Mouse (Mus musculus) limb, embryonic 13.5 days (tissue): ENCODE data around the gene Rnf144a. TPM values are rescaled to one million over a fixed set of nuclear protein-coding genes. Genes with fewer than 3 reads are reported as not detected.

ENCODE experiments used
- ATAC-seq: fragments of 200-750 bp; cut with Nextera tagmentation; 2 replicates; pipeline ENCODE4 v1.8.0; 2017; ENCODE audit warnings: low read depth, moderate number of reproducible peaks, moderate TSS enrichment; ENCODE audit not compliant: low FRiP score
- H3K27ac ChIP-seq: fragments of 300-500 bp; sonication (generic); 2 replicates; pipeline ENCODE4 v1.5.1; 2015; ENCODE audit warnings: inconsistent platforms, mild to moderate bottlenecking, moderate library complexity
- H3K27me3 ChIP-seq: fragments of 300-500 bp; sonication (generic); 2 replicates; pipeline ENCODE4 v1.6.1; 2015; ENCODE audit warnings: mild to moderate bottlenecking, inconsistent platforms
- H3K36me3 ChIP-seq: fragments of 300-500 bp; sonication (generic); 2 replicates; pipeline ENCODE4 v1.6.1; 2015; ENCODE audit warnings: inconsistent platforms, mild to moderate bottlenecking, moderate library complexity
- H3K4me1 ChIP-seq: fragments of 300-500 bp; sonication (generic); 2 replicates; pipeline ENCODE4 v1.6.1; 2015; ENCODE audit warnings: inconsistent platforms
- H3K4me2 ChIP-seq: fragments of 300-500 bp; sonication (generic); replicated peaks from 2 replicates; pipeline ENCODE4 v1.6.1; 2015; ENCODE audit warnings: inconsistent platforms, mild to moderate bottlenecking, moderate library complexity
- H3K4me3 ChIP-seq: fragments of 300-500 bp; sonication (generic); 2 replicates; pipeline ENCODE4 v1.5.1; 2015; ENCODE audit warnings: moderate library complexity, mild to moderate bottlenecking, inconsistent platforms
- H3K9ac ChIP-seq: fragments of 300-500 bp; sonication (generic); 2 replicates; pipeline ENCODE4 v1.6.1; 2015; ENCODE audit warnings: mild to moderate bottlenecking, inconsistent platforms
- H3K9me3 ChIP-seq: fragments of 300-500 bp; sonication (generic); 2 replicates; pipeline ENCODE4 v1.6.1; 2016; ENCODE audit warnings: inconsistent platforms
- WGBS: fragments of 180-500 bp; shearing (Covaris S2); methylation state at CpG from one replicate; pipeline ENCODE4 v1.1.7; 2015; 5-methylcytosine and 5-hydroxymethylcytosine counted together
- polyA plus RNA-seq: library from polyadenylated mRNA; unstranded; fragments of >200 nt; fragmentation: Nextera tagmentation; extraction: Ambion mirVana; gene quantifications from 2 replicates; pipeline ENCODE4 v1.2.1, GENCODE M21; 2015

Gene Rnf144a
- polyA plus RNA-seq, 1 experiment from 2014 or later: 60.6 TPM

DNA sequence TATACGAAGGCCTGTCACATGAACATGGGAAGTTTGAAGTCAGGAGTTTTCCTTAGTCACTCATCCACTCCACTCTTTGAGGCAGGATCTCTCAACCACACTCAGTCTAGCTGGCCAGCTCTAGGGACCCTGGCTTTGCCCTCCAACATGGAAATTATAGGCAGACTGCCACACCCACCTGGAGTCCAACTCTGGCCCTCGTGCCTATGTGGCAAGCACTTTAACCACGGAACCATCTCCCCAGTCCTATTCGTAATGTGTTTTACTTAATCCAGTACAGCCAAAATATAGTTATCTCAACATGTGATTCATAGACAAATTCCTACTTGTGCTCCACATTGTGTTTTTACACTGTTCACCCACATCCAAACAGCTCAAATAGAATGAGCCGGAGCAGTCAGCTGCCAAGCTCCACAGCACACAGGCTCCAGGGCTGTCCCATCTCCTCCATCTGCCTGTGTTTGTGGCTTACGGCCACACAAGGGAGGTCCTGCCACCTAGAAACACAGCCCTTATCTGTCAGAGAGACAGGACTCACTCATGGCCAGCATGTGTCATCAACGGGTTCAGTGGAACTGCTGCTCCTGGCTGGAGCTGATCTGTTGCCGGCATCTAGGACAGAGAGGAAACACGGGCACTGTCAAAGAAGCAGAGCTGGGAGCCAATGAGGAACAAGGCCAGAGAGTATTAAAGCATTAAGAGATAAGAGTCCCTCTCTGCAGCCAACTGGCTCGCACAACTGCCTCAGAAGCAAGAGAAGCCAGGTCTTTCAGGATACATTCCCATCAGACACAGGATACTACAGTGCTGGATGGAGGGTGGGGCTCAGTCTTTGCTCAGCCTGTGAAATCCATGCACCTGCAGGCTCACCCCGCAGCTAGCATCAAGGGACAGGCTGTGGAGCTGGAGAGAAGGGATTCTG, 10.0 kb downstream of the Rnf144a start:
- peak overlapping the region; percentile 79 for H3K27ac ChIP-seq
- no peaks in the 10 kb centered on the region for H3K9me3 ChIP-seq
- H3K4me3 ChIP-seq: no peak overlapping the region
- H3K36me3 ChIP-seq: peaks cover 46% of the 10 kb centered on the region
- WGBS: 83% methylated on average over 11 of the region's 11 CpGs
- no peaks in the 10 kb centered on the region for H3K27me3 ChIP-seq
- H3K9ac ChIP-seq: no peak overlapping the region
- peaks cover 79% of the 10 kb centered on the region for H3K4me1 ChIP-seq
- ATAC-seq: no peak
- peak overlapping the region; percentile 27 for H3K4me2 ChIP-seq

DNA sequence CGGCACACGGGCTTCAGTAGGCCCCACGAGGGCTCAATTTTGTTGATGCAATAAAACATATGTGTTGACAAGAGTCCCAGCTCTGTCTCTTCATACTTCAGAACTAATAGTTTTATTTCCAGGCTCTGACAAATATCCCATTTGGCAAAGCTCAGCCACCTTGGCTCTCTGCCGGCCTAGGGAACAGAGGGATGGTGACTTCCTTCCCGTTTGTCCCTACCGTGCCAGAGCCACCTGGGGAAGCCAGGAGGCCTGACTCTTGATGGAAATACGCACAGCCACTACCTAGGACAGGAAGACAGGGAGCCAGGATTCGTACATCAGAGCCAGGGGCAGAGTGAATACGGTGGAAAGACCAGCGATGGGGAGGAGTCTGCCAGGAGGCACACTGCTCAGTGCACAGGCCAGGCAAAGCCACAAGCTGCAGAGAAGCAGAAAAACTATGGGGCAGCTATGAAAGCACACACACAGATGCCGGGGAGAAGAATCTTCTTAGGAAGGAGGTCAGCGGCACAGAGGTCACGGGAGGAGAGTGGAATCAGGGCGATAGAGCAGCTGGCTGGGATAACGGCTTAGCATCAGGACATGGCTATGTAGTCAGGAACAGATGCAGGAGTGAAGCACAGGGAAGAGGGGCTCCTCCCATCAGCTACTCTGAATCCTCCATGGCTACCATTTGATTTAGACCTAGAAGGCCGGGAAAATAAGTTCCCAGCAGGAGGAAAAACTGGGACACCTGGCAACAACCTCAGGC, 11.5 kb downstream of the Rnf144a start:
- Histone ChIP-seq H3K9ac (no peak overlapping the region), H3K4me2 (no peak overlapping the region), H3K9me3 (no peaks in the 10 kb centered on the region), H3K27ac (no peak overlapping the region), H3K36me3 (peaks cover 33% of the 10 kb centered on the region), H3K4me3 (no peak overlapping the region), H3K4me1 (peaks cover 75% of the 10 kb centered on the region), H3K27me3 (no peaks in the 10 kb centered on the region)
- no peak for ATAC-seq
- 78% methylated on average over 16 of the region's 16 CpGs for WGBS

DNA sequence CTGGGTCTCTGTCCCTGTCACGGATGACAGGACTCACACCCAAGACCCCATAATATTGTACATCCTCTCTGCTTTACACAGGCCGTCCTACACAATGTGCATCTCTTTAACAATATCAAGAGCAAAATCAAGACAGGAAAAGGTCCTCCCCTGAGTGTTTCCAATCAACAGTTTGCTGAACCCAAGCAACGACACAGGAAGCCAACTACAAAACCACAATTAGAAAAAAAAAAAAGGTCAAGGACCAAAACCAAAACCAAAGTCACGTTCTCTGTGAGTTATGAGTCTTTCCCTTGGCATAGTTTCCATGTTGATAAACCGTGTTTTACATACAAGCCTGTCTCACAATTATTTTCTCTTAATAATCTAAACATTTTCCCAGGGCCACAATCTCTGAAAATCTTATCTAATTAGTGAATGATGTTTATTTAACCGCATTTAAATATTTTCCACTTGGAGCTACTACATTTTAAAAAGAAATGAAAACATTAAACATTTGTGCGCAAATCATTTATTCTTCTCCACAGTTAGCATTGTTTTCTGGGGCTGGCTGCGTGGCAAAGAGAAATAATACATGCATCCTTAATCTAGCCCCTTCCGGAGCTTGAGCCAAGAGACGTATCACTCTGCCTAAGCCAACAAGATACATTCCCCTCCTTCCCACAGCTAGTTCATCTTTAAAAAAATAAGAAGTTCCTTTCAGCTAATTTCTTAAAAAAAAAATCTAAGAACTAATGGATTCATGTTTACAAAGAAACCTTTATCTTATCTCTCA, 13.2 kb downstream of the Rnf144a start:
- no peak overlapping the region for H3K9ac ChIP-seq
- ATAC-seq: no peak
- no peak overlapping the region for H3K4me2 ChIP-seq
- no peaks in the 10 kb centered on the region for H3K27me3 ChIP-seq
- 79% methylated on average over 10 of the region's 10 CpGs for WGBS
- H3K9me3 ChIP-seq: no peaks in the 10 kb centered on the region
- H3K4me1 ChIP-seq: peaks cover 64% of the 10 kb centered on the region
- peaks cover 27% of the 10 kb centered on the region for H3K36me3 ChIP-seq
- no peak overlapping the region for H3K27ac ChIP-seq
- no peak overlapping the region for H3K4me3 ChIP-seq

DNA sequence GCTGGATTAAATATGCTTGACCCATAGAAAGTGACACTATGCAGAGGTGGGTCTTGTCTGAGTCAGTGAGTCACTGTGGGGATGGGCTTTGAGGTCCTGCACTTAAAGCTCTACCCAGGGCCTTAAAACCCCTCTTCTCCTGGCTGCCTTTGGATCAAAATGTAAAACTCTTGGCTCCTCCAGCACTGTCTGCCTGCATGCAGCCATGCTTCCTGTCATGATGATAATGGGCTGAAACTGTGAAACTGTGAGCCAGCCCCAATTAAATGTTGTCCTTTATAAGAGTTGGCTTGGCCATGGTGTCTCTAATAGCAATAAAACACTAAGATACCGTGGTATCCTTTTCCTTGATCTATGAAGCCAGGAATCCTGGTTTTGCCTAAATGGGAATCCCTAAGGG, 13.8 kb downstream of the Rnf144a start:
- Histone ChIP-seq H3K27ac (0 out of 2 replicates have a peak overlapping the region, but pooled peaks have one; percentile 6), H3K4me1 (peaks cover 60% of the 10 kb centered on the region), H3K36me3 (peaks cover 29% of the 10 kb centered on the region), H3K27me3 (no peaks in the 10 kb centered on the region), H3K9ac (no peak overlapping the region), H3K9me3 (no peaks in the 10 kb centered on the region), H3K4me3 (no peak overlapping the region), H3K4me2 (no peak overlapping the region)
- ATAC-seq: no peak
- 65% methylated on average over 1 of the region's 1 CpGs for WGBS

DNA sequence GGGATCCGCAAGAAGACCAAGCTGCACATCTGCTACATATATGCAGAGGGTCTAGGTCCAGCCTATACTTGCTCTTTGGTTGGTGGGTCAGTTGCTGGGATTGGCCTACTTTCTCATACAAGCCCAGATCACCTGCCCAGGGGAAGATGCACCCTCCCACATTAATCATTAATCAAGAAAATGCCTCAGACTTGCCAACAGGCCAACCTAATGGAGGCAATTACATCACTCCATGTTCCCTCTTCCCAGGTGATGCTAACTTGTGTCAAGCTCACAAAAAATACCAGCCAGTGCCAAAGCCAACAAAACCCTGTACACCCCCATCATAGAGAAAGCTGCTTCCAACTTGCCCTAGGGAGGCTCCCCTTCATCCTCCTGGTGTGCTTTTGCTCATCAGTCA, 14.3 kb downstream of the Rnf144a start:
- H3K27me3 ChIP-seq: no peaks in the 10 kb centered on the region
- 91% methylated on average over 1 of the region's 1 CpGs for WGBS
- ATAC-seq: no peak
- no peaks in the 10 kb centered on the region for H3K9me3 ChIP-seq
- H3K4me2 ChIP-seq: no peak overlapping the region
- no peak overlapping the region for H3K27ac ChIP-seq
- no peak overlapping the region for H3K9ac ChIP-seq
- H3K4me1 ChIP-seq: peaks cover 60% of the 10 kb centered on the region
- H3K4me3 ChIP-seq: no peak overlapping the region
- peaks cover 29% of the 10 kb centered on the region for H3K36me3 ChIP-seq

DNA sequence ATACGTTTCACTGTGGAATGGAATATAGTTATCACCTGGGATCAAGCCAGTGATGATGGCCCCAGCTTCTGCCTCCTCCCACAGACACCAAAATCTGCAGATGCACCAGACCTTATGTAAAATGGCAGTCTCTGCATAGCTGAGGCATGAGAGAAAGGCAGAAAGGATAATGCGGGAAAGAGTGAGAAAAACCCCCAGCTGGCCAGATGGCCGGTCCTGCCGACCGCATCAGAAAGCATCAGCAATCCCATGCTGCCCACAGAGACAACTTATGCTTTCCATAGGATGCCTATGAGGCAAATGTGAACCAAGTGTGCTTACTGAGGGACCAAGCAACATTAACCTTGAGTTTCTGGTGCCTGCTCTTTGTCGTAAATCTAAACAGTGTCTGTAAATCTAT, 15.7 kb downstream of the Rnf144a start:
- H3K4me1 ChIP-seq: peaks cover 59% of the 10 kb centered on the region
- H3K27me3 ChIP-seq: no peaks in the 10 kb centered on the region
- WGBS: 89% methylated on average over 6 of the region's 6 CpGs
- no peak overlapping the region for H3K4me2 ChIP-seq
- H3K9me3 ChIP-seq: no peaks in the 10 kb centered on the region
- no peak overlapping the region for H3K4me3 ChIP-seq
- H3K9ac ChIP-seq: no peak overlapping the region
- ATAC-seq: no peak
- peaks cover 22% of the 10 kb centered on the region for H3K36me3 ChIP-seq
- no peak overlapping the region for H3K27ac ChIP-seq

DNA sequence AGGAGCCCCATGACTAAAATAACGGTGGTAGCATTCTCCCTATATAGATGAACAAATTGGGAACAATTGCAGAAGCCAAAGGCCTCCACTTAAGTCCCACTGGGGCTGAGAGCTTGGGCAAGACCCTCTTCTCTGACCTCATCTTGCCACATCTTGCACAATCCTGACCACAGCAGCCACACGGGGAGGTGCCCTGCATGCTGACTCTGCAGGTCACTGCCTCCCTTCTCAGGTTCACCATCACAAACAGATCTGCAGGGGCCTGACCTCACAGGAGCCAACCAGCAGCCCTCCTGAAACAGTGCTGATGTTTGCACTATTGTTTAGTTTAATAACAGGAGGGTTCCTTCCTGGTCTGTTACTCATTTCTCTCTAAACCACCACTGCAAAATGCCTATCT, 16.5 kb downstream of the Rnf144a start:
- peaks cover 15% of the 10 kb centered on the region for H3K36me3 ChIP-seq
- ATAC-seq: no peak
- no peak overlapping the region for H3K27ac ChIP-seq
- H3K4me3 ChIP-seq: no peak overlapping the region
- 57% methylated on average over 2 of the region's 2 CpGs for WGBS
- H3K4me2 ChIP-seq: no peak overlapping the region
- H3K9ac ChIP-seq: no peak overlapping the region
- no peaks in the 10 kb centered on the region for H3K27me3 ChIP-seq
- H3K9me3 ChIP-seq: no peaks in the 10 kb centered on the region
- peaks cover 61% of the 10 kb centered on the region for H3K4me1 ChIP-seq

DNA sequence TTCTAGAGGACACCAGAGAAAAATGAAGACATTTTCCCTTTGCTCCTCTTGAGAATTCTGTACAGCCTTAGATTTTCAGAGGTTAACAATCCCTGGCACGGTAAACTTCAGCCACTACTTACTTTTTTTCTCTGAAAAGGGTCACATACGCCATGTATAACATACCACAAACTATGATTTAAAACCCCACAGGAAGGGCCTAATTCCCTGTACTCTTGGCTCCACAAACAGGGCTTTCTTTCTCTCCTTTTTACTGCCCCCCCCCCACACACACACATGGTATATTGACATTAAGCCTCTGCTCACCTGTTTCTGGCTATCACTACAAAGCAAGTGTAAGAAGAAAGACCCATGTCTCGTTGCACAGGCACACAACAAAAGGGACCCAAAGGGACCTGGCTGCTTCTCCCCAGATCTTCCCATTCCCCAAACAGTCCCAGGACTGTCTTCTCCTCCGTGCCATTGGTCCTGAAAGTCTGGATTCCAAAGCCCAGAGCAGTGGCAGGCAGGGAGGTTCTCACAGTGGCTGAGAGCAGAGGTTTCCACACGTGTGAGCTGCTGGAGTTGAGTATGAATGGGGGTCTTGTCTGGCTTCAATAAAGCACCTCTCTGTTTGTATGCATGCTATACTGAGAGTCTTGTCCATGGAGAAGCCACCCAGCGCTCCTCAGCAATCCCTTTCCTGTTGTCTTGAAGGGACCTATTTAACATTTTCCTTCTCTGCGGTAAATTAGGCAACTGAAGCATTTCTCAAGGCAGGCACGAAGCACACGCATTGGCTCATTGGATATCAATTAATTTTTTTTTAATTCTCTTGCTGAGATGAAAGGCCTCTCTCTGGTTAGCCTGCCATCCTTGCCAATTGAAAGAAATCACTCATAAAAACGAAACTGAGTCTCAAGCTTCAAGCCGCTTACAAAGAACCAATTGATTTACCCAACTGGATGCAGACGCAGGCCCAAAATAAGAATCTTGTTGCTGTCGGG, 20.3 kb downstream of the Rnf144a start:
- Histone ChIP-seq H3K27ac (peak overlapping the region; percentile 90), H3K4me3 (no peak overlapping the region), H3K9me3 (no peaks in the 10 kb centered on the region), H3K27me3 (no peaks in the 10 kb centered on the region), H3K4me2 (peak overlapping the region; percentile 47), H3K36me3 (peaks cover 14% of the 10 kb centered on the region; the same call in 1 of the 2 replicates), H3K9ac (no peak overlapping the region), H3K4me1 (peaks cover 46% of the 10 kb centered on the region)
- 40% methylated on average over 13 of the region's 13 CpGs for WGBS
- peak; percentile 76; the same call in 1 of the 2 replicates for ATAC-seq

DNA sequence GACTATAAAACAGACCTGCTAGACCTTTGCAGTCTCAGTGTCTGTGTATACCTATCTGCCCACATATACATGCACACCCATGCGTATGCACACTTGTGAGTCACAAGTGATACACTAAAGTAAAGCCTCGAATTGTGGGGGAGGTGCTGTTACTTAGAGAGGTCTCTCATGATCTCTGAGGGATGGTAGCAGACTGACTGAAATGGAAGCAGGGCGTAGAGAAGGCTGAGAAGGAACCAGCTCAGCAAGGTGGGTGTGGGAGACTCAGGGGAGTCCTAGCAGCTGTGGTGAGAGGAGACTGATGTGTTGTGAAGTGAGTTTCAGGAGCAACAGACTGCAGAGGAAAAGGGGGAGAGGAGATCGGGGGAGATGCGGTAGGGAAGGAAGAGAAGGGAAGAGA, 21.8 kb downstream of the Rnf144a start:
- Histone ChIP-seq H3K9me3 (no peaks in the 10 kb centered on the region), H3K27me3 (no peaks in the 10 kb centered on the region), H3K4me3 (no peak overlapping the region), H3K27ac (peak overlapping the region; percentile 90; the same call in 1 of the 2 replicates), H3K9ac (no peak overlapping the region), H3K4me1 (peaks cover 43% of the 10 kb centered on the region), H3K36me3 (peaks cover 28% of the 10 kb centered on the region), H3K4me2 (no peak overlapping the region)
- ATAC-seq: no peak
- WGBS: 82% methylated on average over 5 of the region's 5 CpGs

DNA sequence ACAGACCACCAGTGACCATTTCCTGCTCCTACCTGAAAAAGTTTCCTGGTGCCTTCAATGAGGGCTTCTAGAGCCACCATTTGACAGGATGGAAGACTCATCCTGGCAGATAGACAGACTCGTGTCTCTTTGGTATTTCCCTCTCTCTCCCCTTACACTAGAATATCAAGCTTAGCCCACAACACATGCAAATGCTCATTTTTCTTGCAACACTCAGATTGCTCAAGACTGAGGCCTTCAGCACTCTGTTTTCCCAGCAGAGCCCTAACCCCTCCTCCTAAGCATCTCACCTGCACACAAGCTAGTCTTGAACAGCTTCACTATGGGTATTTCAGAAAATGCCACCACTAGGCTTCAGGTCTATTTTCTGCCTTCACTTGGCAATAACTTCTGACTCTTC, 23.9 kb downstream of the Rnf144a start:
- 69% methylated on average over 1 of the region's 1 CpGs for WGBS
- H3K27me3 ChIP-seq: no peaks in the 10 kb centered on the region
- H3K4me2 ChIP-seq: no peak overlapping the region
- H3K9me3 ChIP-seq: no peaks in the 10 kb centered on the region
- peaks cover 43% of the 10 kb centered on the region for H3K36me3 ChIP-seq
- no peak overlapping the region for H3K27ac ChIP-seq
- peaks cover 53% of the 10 kb centered on the region for H3K4me1 ChIP-seq
- H3K9ac ChIP-seq: no peak overlapping the region
- no peak overlapping the region for H3K4me3 ChIP-seq
- no peak for ATAC-seq

DNA sequence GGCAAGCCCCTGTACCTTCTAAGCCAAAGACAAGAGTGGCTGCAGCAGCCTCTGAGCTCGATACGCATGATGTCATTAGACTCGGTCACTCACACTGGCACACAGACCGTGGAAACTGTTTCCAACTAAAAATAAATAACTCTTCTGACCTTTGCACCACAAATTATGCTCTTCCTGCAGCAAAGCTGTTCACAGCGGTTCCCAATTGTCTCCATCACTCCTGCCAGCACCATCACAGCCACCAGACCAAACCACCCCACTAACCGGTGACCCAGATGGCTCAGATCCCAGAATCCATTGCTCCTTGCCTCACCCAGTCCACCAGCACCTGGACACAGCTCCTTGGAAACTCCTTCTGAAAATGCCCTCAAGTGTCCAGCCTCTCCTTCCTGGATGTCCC, 27.5 kb downstream of the Rnf144a start:
- ATAC-seq: no peak
- Histone ChIP-seq H3K4me2 (no peak overlapping the region), H3K36me3 (peaks cover 77% of the 10 kb centered on the region), H3K4me1 (peaks cover 22% of the 10 kb centered on the region), H3K27me3 (no peaks in the 10 kb centered on the region), H3K9ac (no peak overlapping the region), H3K4me3 (no peak overlapping the region), H3K9me3 (no peaks in the 10 kb centered on the region), H3K27ac (no peak overlapping the region)
- 76% methylated on average over 6 of the region's 6 CpGs for WGBS
